Comparison of ENCODE assay signal across 8 mouse cellular contexts in genomic region chr11:58904410-58904718, GRCm38 (mm10). TPM values are rescaled to one million over a fixed set of nuclear protein-coding genes. Genes with fewer than 3 reads are reported as not detected.
DNase-seq lines count a peak whose midpoint lies in the region; ATAC-seq lines count a peak whose summit lies in the region.

No protein-coding gene starts in this region.

- no peaks in the 10 kb centered on the region for H3K27me3 ChIP-seq in kidney, embryonic 14.5 days (ENCODE audit: control insufficient read depth, insufficient read depth, low read length)
- no peaks in the 10 kb centered on the region for H3K27me3 ChIP-seq in hindbrain, embryonic 13.5 days
- H3K27me3 ChIP-seq in midbrain, embryonic 12.5 days, result no peaks in the 10 kb centered on the region

- peak overlapping the region; percentile 79 for H3K4me3 ChIP-seq in kidney, embryonic 14.5 days (ENCODE audit: low read length)
- H3K4me3 ChIP-seq in brown adipose tissue, adult 24 weeks (ENCODE audit: insufficient read depth, low read depth, low read length), result peak overlapping the region; percentile 73
- H3K4me3 ChIP-seq in hindbrain, embryonic 13.5 days, result peak overlapping the region; percentile 81
- peak overlapping the region; percentile 77 for H3K4me3 ChIP-seq in midbrain, embryonic 12.5 days

- DNase-seq in kidney, adult 8-10 months, result no peak
- DNase-seq in right cerebral cortex, adult 18-20 months, result no peak
- DNase-seq in ovary, postnatal 36 days (ENCODE audit: low spot score), result no peak
- no peak for DNase-seq in left cerebral cortex, postnatal 25 days (ENCODE audit: low spot score in 2 of 2)

- H3K9ac ChIP-seq in kidney, embryonic 14.5 days (ENCODE audit: low read depth, low read length), result peak overlapping the region; percentile 83
- H3K9ac ChIP-seq in hindbrain, embryonic 13.5 days, result no peak overlapping the region; the same call in 1 of the 2 replicates
- H3K9ac ChIP-seq in midbrain, embryonic 12.5 days (replicated peaks), result no peak overlapping the region

- no peak overlapping the region for H3K27ac ChIP-seq in kidney, embryonic 14.5 days (ENCODE audit: low read depth, low read length)
- H3K27ac ChIP-seq in brown adipose tissue, adult 24 weeks (replicated peaks; ENCODE audit: low read depth, low read length), result peak overlapping the region; percentile 35
- no peak overlapping the region for H3K27ac ChIP-seq in hindbrain, embryonic 13.5 days
- H3K27ac ChIP-seq in midbrain, embryonic 12.5 days (replicated peaks), result no peak overlapping the region

- H3K9me3 ChIP-seq in kidney, embryonic 14.5 days (ENCODE audit: control insufficient read depth, low read length), result no peaks in the 10 kb centered on the region
- H3K9me3 ChIP-seq in hindbrain, embryonic 13.5 days, result no peaks in the 10 kb centered on the region
- no peaks in the 10 kb centered on the region for H3K9me3 ChIP-seq in midbrain, embryonic 12.5 days

- intact Hi-C loops in left cerebral cortex, postnatal 25 days (cut with DNase I), result no loop called here

- H3K36me3 ChIP-seq in kidney, embryonic 14.5 days (ENCODE audit: control insufficient read depth, insufficient read depth, low read length), result peaks cover 23% of the 10 kb centered on the region; the same call in 1 of the 2 replicates
- H3K36me3 ChIP-seq in hindbrain, embryonic 13.5 days, result peaks cover 17% of the 10 kb centered on the region
- peaks cover 15% of the 10 kb centered on the region for H3K36me3 ChIP-seq in midbrain, embryonic 12.5 days

- no peaks in the 10 kb centered on the region; the same call in 1 of the 2 replicates for H3K4me1 ChIP-seq in kidney, embryonic 14.5 days (ENCODE audit: control insufficient read depth, insufficient read depth, low read length)
- no peaks in the 10 kb centered on the region for H3K4me1 ChIP-seq in brown adipose tissue, adult 24 weeks (ENCODE audit: control insufficient read depth, insufficient read depth, insufficient read length, low read length)
- peaks cover 18% of the 10 kb centered on the region for H3K4me1 ChIP-seq in hindbrain, embryonic 13.5 days (replicated peaks)
- peaks cover 8% of the 10 kb centered on the region; the same call in 1 of the 2 replicates for H3K4me1 ChIP-seq in midbrain, embryonic 12.5 days

- H3K4me2 ChIP-seq in kidney, embryonic 14.5 days (replicated peaks; ENCODE audit: low read depth, low read length), result peak overlapping the region; percentile 90
- H3K4me2 ChIP-seq in hindbrain, embryonic 13.5 days, result peak overlapping the region; percentile 81
- peak overlapping the region; percentile 71 for H3K4me2 ChIP-seq in midbrain, embryonic 12.5 days (replicated peaks)

- ATAC-seq in kidney, embryonic 14.5 days (ENCODE audit: low FRiP score, low TSS enrichment), result no peak; the same call in 1 of the 2 replicates
- ATAC-seq in hindbrain, embryonic 13.5 days (ENCODE audit: low FRiP score), result peak; percentile 30; the same call in 1 of the 2 replicates
- ATAC-seq in midbrain, embryonic 12.5 days (ENCODE audit: low FRiP score, low read depth), result peak; percentile 42; the same call in 1 of the 2 replicates

- 2% methylated on average over 8 of the region's 8 CpGs for WGBS in kidney, embryonic 14.5 days
- 2% methylated on average over 8 of the region's 8 CpGs for WGBS in hindbrain, embryonic 13.5 days
- 4% methylated on average over 8 of the region's 8 CpGs for WGBS in midbrain, embryonic 12.5 days

RNA-seq across cellular contexts. Expression of gene Zfp39, which starts 0.3 kb away (rescaled TPM):
- 5.0 and 9.6 TPM in 2 replicates for polyA plus RNA-seq in kidney, embryonic 14.5 days (2014; fragmentation: Nextera tagmentation; extraction: Ambion mirVana)
- 1.8 and 2.0 TPM in 2 replicates for polyA plus RNA-seq in brown adipose tissue, adult 24 weeks (2012; ENCODE audit: insufficient read depth, insufficient read length, missing spikeins)
- polyA plus RNA-seq in hindbrain, embryonic 13.5 days (2015; fragmentation: Nextera tagmentation; extraction: Ambion mirVana), result 5.0 and 5.7 TPM in 2 replicates
- polyA plus RNA-seq in midbrain, embryonic 12.5 days (2016; fragmentation: Nextera tagmentation; extraction: Ambion mirVana), result 5.3 and 5.5 TPM in 2 replicates
- total RNA-seq in left cerebral cortex, postnatal 25 days (2021), result 1 to 10 TPM; 8.2 to 9.4 TPM

RNA-seq across cellular contexts. Expression of gene Btnl10, which starts 13.3 kb away (rescaled TPM):
- polyA plus RNA-seq in kidney, embryonic 14.5 days (2014; fragmentation: Nextera tagmentation; extraction: Ambion mirVana), result 0.09 TPM in 1 of 2 replicates, not detected in the other
- polyA plus RNA-seq in brown adipose tissue, adult 24 weeks (2012; ENCODE audit: insufficient read depth, insufficient read length, missing spikeins), result not detected in 2 replicates
- not detected in 2 replicates for polyA plus RNA-seq in hindbrain, embryonic 13.5 days (2015; fragmentation: Nextera tagmentation; extraction: Ambion mirVana)
- polyA plus RNA-seq in midbrain, embryonic 12.5 days (2016; fragmentation: Nextera tagmentation; extraction: Ambion mirVana), result not detected in 2 replicates
- total RNA-seq in left cerebral cortex, postnatal 25 days (2021), result not detected

RNA-seq across cellular contexts. Expression of gene Rnf187, which starts 34.4 kb away (rescaled TPM):
- polyA plus RNA-seq in kidney, embryonic 14.5 days (2014; fragmentation: Nextera tagmentation; extraction: Ambion mirVana), result 229 and 304 TPM in 2 replicates
- polyA plus RNA-seq in brown adipose tissue, adult 24 weeks (2012; ENCODE audit: insufficient read depth, insufficient read length, missing spikeins), result 76.4 and 79.9 TPM in 2 replicates
- 522 and 540 TPM in 2 replicates for polyA plus RNA-seq in hindbrain, embryonic 13.5 days (2015; fragmentation: Nextera tagmentation; extraction: Ambion mirVana)
- polyA plus RNA-seq in midbrain, embryonic 12.5 days (2016; fragmentation: Nextera tagmentation; extraction: Ambion mirVana), result 437 and 465 TPM in 2 replicates
- total RNA-seq in left cerebral cortex, postnatal 25 days (2021), result 100 to 1,000 TPM; 480 to 498 TPM

RNA-seq across cellular contexts. Expression of gene 2810021J22Rik, which starts 37.3 kb away (rescaled TPM):
- polyA plus RNA-seq in kidney, embryonic 14.5 days (2014; fragmentation: Nextera tagmentation; extraction: Ambion mirVana), result 6.4 and 8.8 TPM in 2 replicates
- 2.5 and 4.8 TPM in 2 replicates for polyA plus RNA-seq in brown adipose tissue, adult 24 weeks (2012; ENCODE audit: insufficient read depth, insufficient read length, missing spikeins)
- 11.5 and 12.9 TPM in 2 replicates for polyA plus RNA-seq in hindbrain, embryonic 13.5 days (2015; fragmentation: Nextera tagmentation; extraction: Ambion mirVana)
- 10.2 and 13.7 TPM in 2 replicates for polyA plus RNA-seq in midbrain, embryonic 12.5 days (2016; fragmentation: Nextera tagmentation; extraction: Ambion mirVana)
- 10 to 100 TPM in 1 of 2 experiments, 1 to 10 TPM in 1; 9.3 to 10.2 TPM for total RNA-seq in left cerebral cortex, postnatal 25 days (2021)

RNA-seq across cellular contexts. Expression of gene Hist3h2ba, which starts 44.4 kb away (rescaled TPM):
- polyA plus RNA-seq in kidney, embryonic 14.5 days (2014; fragmentation: Nextera tagmentation; extraction: Ambion mirVana), result 29.9 and 146 TPM in 2 replicates
- polyA plus RNA-seq in brown adipose tissue, adult 24 weeks (2012; ENCODE audit: insufficient read depth, insufficient read length, missing spikeins), result not detected in 2 replicates
- polyA plus RNA-seq in hindbrain, embryonic 13.5 days (2015; fragmentation: Nextera tagmentation; extraction: Ambion mirVana), result 285 and 298 TPM in 2 replicates
- polyA plus RNA-seq in midbrain, embryonic 12.5 days (2016; fragmentation: Nextera tagmentation; extraction: Ambion mirVana), result 177 and 223 TPM in 2 replicates
- 100 to 1,000 TPM in 1 of 2 experiments, 10 to 100 TPM in 1; 90.4 to 111 TPM for total RNA-seq in left cerebral cortex, postnatal 25 days (2021)
